Mouse (Mus musculus): Measurements from ENCODE around the gene Nf2.

DNA sequence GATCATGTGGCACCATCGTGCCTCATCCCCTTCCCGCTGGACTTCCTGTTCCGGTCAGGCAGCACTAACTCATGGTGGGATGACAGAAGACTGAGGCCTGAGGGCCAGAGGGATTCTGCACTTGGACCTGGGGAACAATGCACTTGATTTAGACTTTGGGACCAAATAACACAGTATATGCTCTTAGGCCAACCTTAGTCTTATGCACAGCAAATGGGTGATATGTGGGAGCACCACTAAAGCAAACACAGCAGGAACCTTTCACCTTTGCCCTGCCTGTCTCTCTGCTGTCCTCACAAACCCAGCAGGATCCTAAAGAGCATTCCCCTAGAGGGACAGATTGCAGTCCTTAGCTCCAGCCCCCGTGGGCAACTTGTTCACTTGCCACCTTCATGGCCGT is 108.6 kb downstream of the Nf2 start:
- TF ChIP-seq POLR2A (IDR thresholded peaks at IDR 0.05; ENCODE audit: insufficient read length, low read depth) (no peak), USF1 (IDR thresholded peaks at IDR 0.05; ENCODE audit: low read depth) (no peak), CEBPB (IDR thresholded peaks at IDR 0.05; ENCODE audit: insufficient read depth, poor library complexity, severe bottlenecking) (no peak), MYOD1 (IDR thresholded peaks at IDR 0.05; ENCODE audit: control insufficient read depth in 1 of 3, insufficient read length in 2 of 3, low read depth in 2 of 3) (no peak), MAX (IDR thresholded peaks at IDR 0.05; ENCODE audit: low read depth) (no peak), TCF12 (IDR thresholded peaks at IDR 0.05; ENCODE audit: insufficient read depth, poor library complexity, severe bottlenecking) (no peak), POLR2AphosphoS2 (IDR thresholded peaks at IDR 0.05; ENCODE audit: insufficient read length, low read depth) (no peak), MYOG (IDR thresholded peaks at IDR 0.05; ENCODE audit: control insufficient read depth in 1 of 3, insufficient read depth in 1 of 3, insufficient read length in 2 of 3, low read depth in 2 of 3) (no peak), E2F4 (IDR thresholded peaks at IDR 0.05; ENCODE audit: insufficient read depth) (no peak)

All from myocyte (in vitro differentiated cells).